Mouse (Mus musculus) liver, embryonic 11.5 days (tissue): ENCODE data around the gene Tomm40. TPM values are rescaled to one million over a fixed set of nuclear protein-coding genes. Genes with fewer than 3 reads are reported as not detected.

Experiments used
- ATAC-seq: fragments of 200-750 bp; cut with Nextera tagmentation; replicated peaks from 2 replicates; pipeline ENCODE4 v1.8.0; 2017; ENCODE audit warnings: moderate number of reproducible peaks, mild to moderate bottlenecking, moderate TSS enrichment, moderate library complexity; ENCODE audit not compliant: low FRiP score
- DNase-seq: peaks from one replicate; pipeline ENCODE4 v3.0.0-alpha.2; 2017; ENCODE audit warnings: low spot score
- H3K27ac ChIP-seq: fragments of 300-500 bp; sonication (generic); 2 replicates; pipeline ENCODE4 v1.5.1; 2014; ENCODE audit warnings: mild to moderate bottlenecking, low read depth, low read length, control low read depth
- H3K27me3 ChIP-seq: fragments of 300-500 bp; sonication (generic); replicated peaks from 2 replicates; pipeline ENCODE4 v1.6.1; 2014; ENCODE audit warnings: low read length, mixed read lengths; ENCODE audit not compliant: control insufficient read depth, insufficient read depth
- H3K36me3 ChIP-seq: fragments of 300-500 bp; sonication (generic); 2 replicates; pipeline ENCODE4 v1.6.1; 2014; ENCODE audit warnings: mild to moderate bottlenecking, low read length, moderate library complexity, mixed read lengths; ENCODE audit not compliant: control insufficient read depth, insufficient read depth
- H3K4me1 ChIP-seq: fragments of 300-500 bp; sonication (generic); replicated peaks from 2 replicates; pipeline ENCODE4 v1.6.1; 2014; ENCODE audit warnings: low read length, mixed read lengths; ENCODE audit not compliant: control insufficient read depth, insufficient read depth
- H3K4me2 ChIP-seq: fragments of 300-500 bp; sonication (generic); 2 replicates; pipeline ENCODE4 v1.6.1; 2014; ENCODE audit warnings: mild to moderate bottlenecking, control low read depth, moderate library complexity
- H3K4me3 ChIP-seq: fragments of 300-500 bp; sonication (generic); 2 replicates; pipeline ENCODE4 v1.5.1; 2014; ENCODE audit warnings: low read depth, low read length, control low read depth
- H3K9ac ChIP-seq: fragments of 300-500 bp; sonication (generic); 2 replicates; pipeline ENCODE4 v1.6.1; 2014; ENCODE audit warnings: low read depth, low read length, control low read depth
- H3K9me3 ChIP-seq: fragments of 300-500 bp; sonication (generic); 2 replicates; pipeline ENCODE4 v1.6.1; 2016; ENCODE audit warnings: low read length, inconsistent platforms, mixed read lengths; ENCODE audit not compliant: control insufficient read depth
- WGBS: fragments of 180-500 bp; shearing (Covaris S2); extraction: QIAGEN DNeasy Blood & Tissue Kit; methylation state at CpG from one replicate; pipeline ENCODE4 v1.1.7; 2014; 5-methylcytosine and 5-hydroxymethylcytosine counted together
- polyA plus RNA-seq: library from polyadenylated mRNA; unstranded; fragments of >200 nt; fragmentation: Nextera tagmentation; extraction: Ambion mirVana; gene quantifications from 2 replicates; pipeline ENCODE4 v1.2.1, GENCODE M21; 2014

The Tomm40 gene
- polyA plus RNA-seq, 1 experiment from 2014 or later = 259 TPM

DNA sequence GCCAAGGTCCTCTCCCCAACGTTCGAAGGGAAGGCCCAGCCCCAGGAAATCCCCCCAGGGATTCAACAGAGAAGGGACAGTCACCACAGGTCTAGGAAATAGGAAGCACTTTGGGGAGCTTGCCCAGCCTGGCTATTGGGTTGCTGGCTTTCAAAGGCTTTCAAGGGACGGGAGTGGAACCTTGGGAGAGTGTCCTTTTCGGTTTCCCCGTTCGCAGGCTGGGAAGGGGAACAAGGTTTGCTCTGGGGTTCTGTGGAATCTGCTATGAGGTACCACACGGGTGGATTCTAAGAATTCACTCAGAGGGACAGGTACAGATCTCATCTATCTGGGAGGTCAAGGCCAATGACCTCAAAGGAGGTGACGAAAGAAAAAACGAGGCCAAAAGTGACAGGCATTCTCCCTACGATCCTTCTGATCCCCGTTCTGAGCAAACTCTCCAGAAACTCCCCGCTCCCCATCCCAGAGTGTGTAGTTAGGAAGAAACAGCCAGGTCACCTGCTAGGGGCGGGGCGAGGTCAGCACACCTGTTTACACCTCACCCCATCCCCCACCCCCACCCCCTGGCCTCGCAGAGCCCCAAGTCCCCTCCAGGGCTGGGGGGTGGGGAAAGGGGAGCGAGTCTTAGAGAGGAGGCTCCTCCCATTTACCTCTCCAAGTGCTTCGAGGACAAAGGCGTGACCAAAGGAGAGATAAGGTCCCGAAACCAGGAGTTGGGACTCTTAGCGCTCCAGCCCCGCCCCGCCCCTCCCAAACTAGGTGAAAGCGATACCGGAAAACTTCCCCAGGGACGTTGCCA lies 32.4 kb upstream of the Tomm40 start:
- Histone ChIP-seq H3K4me1 (peaks cover 49% of the 10 kb centered on the region), H3K27me3 (no peaks in the 10 kb centered on the region), H3K27ac (peak overlapping the region; percentile 88; the same call in 1 of the 2 replicates), H3K36me3 (no peaks in the 10 kb centered on the region), H3K4me2 (peak overlapping the region; percentile 99), H3K9me3 (no peaks in the 10 kb centered on the region), H3K9ac (peak overlapping the region; percentile 18; the same call in 1 of the 2 replicates), H3K4me3 (peak overlapping the region; percentile 86)
- ATAC-seq (no peak), DNase-seq (no peak)
- WGBS = 4% methylated on average over 25 of the region's 25 CpGs

DNA sequence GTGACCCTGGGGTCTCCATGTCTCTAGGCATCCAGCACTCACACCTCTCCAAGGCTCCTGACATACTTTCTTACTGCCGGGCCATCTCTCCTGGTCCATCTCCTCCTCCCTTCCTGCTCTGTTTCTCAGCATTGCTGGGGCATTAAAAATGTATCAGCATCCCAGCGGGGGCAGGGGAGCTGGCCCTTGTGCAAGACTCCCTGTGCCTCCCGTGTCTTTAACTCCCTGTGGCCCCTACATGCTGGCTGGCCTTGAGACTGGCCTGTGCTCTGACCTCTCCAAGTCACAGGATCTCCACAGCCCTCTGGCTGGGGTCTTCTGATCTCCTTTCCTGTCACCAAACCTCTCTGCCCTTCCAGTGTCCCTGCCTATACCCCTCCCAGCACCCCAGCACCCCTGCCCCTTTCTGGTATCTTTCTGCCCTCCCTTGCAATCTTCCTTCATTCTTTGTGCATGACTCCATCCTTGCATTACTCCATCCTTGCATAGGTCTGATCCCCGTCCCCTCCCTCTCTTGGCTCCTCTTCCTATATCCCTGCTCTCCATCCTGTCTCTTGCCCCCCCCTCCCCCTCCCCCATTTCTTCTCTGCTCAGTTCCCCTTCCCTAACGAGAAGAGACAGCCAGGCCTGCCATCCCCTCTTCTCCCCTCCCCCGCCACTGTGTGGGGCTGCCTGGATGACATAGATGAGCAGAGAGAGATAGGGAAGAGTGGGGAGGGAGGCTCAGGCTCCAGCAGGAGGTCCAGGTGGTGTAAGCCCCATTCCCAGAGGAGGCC lies 31.4 kb upstream of the Tomm40 start:
- no peaks in the 10 kb centered on the region for H3K36me3 ChIP-seq
- DNase-seq (no peak), ATAC-seq (no peak)
- no peaks in the 10 kb centered on the region for H3K9me3 ChIP-seq
- H3K4me1 ChIP-seq = peaks cover 56% of the 10 kb centered on the region
- no peak overlapping the region for H3K9ac ChIP-seq
- peak overlapping the region; percentile 8; the same call in 1 of the 2 replicates for H3K4me3 ChIP-seq
- peak overlapping the region; percentile 99 for H3K4me2 ChIP-seq
- WGBS = 34% methylated on average over 6 of the region's 6 CpGs
- H3K27me3 ChIP-seq = no peaks in the 10 kb centered on the region
- H3K27ac ChIP-seq = no peak overlapping the region

DNA sequence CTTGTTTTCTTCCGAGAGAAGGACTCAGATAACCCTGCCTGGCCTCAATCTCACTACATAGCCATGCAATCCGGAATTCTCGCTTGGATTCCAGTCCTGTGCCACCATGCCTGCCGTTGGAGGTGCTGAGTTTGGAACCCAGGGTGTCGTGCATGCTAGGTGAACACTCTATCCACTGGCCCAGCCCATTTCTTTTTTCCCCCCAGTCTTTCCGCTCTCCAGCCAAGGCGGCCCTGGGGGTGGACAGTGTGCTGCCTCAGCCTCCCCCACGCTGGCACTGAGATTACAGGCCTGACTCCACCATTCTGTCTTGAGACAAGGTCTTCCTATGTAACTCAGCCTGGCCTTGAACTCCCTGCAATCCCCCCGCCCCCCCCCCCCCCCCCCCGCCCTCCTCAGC lies 30.7 kb upstream of the Tomm40 start:
- Histone ChIP-seq H3K4me3 (no peak overlapping the region), H3K4me1 (peaks cover 62% of the 10 kb centered on the region), H3K27ac (no peak overlapping the region), H3K27me3 (no peaks in the 10 kb centered on the region), H3K36me3 (0 out of 2 replicates have a peak, but pooled peaks cover 2% of the 10 kb centered on the region), H3K9me3 (no peaks in the 10 kb centered on the region), H3K9ac (no peak overlapping the region), H3K4me2 (no peak overlapping the region)
- DNase-seq = no peak
- ATAC-seq = no peak
- WGBS = 81% methylated on average over 8 of the region's 10 CpGs

GRCm38 (mm10) chr7:19744590-19745385 lies 29.6 kb upstream of the Tomm40 start:
- Histone ChIP-seq H3K4me1 (peaks cover 56% of the 10 kb centered on the region), H3K36me3 (peaks cover 6% of the 10 kb centered on the region; the same call in 1 of the 2 replicates), H3K27me3 (no peaks in the 10 kb centered on the region), H3K4me3 (no peak overlapping the region), H3K4me2 (no peak overlapping the region), H3K9ac (no peak overlapping the region), H3K9me3 (no peaks in the 10 kb centered on the region), H3K27ac (peak overlapping the region; percentile 45)
- 60% methylated on average over 14 of the region's 14 CpGs for WGBS
- DNase-seq (no peak), ATAC-seq (no peak)

DNA sequence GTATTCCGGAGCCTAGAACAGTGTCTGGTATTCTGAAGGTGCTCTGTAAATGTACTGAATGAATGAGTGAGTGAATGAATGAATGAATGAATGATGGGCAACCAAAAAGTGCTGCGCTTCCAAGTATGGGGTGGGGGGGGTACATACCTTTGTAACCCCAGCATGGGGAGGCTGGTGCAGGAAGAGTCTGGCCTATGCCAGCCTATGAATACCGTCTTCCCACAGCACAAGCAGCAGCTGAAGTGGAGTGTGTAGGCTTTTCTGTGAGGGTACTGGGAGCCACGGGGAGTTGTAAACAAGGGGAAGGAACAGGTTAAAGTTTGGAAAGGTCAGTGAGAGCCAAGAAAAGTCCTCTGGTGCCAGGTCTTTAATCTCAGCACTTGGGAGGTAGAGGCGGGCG lies 28.6 kb upstream of the Tomm40 start:
- DNase-seq (no peak), ATAC-seq (no peak)
- Histone ChIP-seq H3K4me2 (no peak overlapping the region), H3K27me3 (no peaks in the 10 kb centered on the region), H3K4me1 (peaks cover 56% of the 10 kb centered on the region), H3K27ac (no peak overlapping the region), H3K4me3 (no peak overlapping the region), H3K36me3 (peaks cover 9% of the 10 kb centered on the region; the same call in 1 of the 2 replicates), H3K9ac (no peak overlapping the region), H3K9me3 (no peaks in the 10 kb centered on the region)
- WGBS = 76% methylated on average over 6 of the region's 6 CpGs

GRCm38 (mm10) chr7:19742468-19742867 lies 27.2 kb upstream of the Tomm40 start:
- H3K4me1 ChIP-seq = peaks cover 52% of the 10 kb centered on the region
- H3K9ac ChIP-seq = no peak overlapping the region; the same call in 1 of the 2 replicates
- no peak for ATAC-seq
- H3K27ac ChIP-seq = no peak overlapping the region; the same call in 1 of the 2 replicates
- no peak for DNase-seq
- H3K9me3 ChIP-seq = no peaks in the 10 kb centered on the region
- H3K27me3 ChIP-seq = no peaks in the 10 kb centered on the region
- 65% methylated on average over 5 of the region's 5 CpGs for WGBS
- H3K4me2 ChIP-seq = no peak overlapping the region
- peaks cover 16% of the 10 kb centered on the region; the same call in 1 of the 2 replicates for H3K36me3 ChIP-seq
- no peak overlapping the region for H3K4me3 ChIP-seq

DNA sequence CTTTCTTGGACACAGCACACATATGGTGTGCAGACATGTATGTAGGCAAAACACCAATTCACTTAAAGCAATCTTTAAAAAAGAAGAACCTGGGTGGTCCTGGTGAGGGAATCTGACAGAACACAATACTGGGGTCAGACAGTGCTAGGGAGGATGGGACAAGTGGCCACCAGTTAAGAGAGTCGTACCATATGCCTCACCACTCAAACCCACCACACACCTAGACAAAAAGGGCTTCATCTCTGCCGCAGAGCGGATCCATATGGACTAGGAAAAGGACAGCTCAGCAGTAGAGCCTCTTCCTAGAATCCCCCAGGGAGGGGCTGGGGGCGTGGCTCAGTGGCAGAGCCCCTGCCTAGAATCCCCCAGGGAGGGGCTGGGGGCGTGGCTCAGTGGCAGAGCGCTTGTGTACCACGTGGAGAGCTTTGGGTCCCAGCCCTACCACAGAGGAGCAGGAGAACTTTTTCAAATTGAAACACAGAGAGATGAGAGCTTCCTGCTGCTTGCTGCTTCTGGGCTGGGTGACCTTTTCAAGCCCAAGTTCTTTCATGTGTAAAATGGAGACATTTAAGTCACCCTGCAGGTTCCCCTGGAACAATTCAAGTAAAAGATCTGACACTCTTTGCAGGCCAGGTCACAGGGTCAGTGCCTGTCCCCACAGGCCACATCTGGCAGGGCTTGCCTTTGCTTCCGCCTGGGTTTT lies 26.2 kb upstream of the Tomm40 start:
- Histone ChIP-seq H3K4me1 (peaks cover 50% of the 10 kb centered on the region), H3K27ac (peak overlapping the region; percentile 23), H3K4me2 (peak overlapping the region; percentile 21; the same call in 1 of the 2 replicates), H3K9me3 (no peaks in the 10 kb centered on the region), H3K27me3 (no peaks in the 10 kb centered on the region), H3K9ac (0 out of 2 replicates have a peak overlapping the region, but pooled peaks have one; percentile 22), H3K36me3 (peaks cover 20% of the 10 kb centered on the region; the same call in 1 of the 2 replicates), H3K4me3 (no peak overlapping the region)
- DNase-seq = no peak
- 24% methylated on average over 8 of the region's 8 CpGs for WGBS
- ATAC-seq = peak; percentile 52

DNA sequence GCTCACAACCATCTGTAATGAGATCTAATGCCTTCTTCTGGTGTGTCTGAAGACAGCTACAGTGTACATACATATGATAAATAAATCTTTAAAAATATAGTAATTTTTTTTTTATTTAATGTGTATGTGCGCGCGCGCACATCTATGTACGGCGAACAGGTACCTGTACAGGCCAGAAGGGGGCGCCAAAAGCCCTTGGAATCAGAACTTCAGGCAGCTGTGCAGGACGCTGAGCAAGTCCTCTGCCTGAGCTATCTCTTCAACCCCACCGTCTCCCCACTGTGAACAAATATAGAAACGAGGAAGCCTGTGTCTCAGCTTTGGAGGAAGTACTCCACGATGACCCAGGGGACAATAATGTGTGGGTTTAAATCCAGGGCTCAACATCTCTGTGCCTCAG lies 25.0 kb upstream of the Tomm40 start:
- peaks cover 49% of the 10 kb centered on the region for H3K4me1 ChIP-seq

More for the DNA sequence above, 25.0 kb upstream of the Tomm40 start:
- peaks cover 20% of the 10 kb centered on the region; the same call in 1 of the 2 replicates for H3K36me3 ChIP-seq
- H3K4me3 ChIP-seq = no peak overlapping the region
- H3K4me2 ChIP-seq = no peak overlapping the region
- no peaks in the 10 kb centered on the region for H3K27me3 ChIP-seq
- no peaks in the 10 kb centered on the region for H3K9me3 ChIP-seq
- WGBS = 73% methylated on average over 11 of the region's 11 CpGs
- H3K27ac ChIP-seq = no peak overlapping the region
- DNase-seq (no peak), ATAC-seq (no peak)
- H3K9ac ChIP-seq = no peak overlapping the region
